Mouse (Mus musculus) layer of hippocampus, postnatal 36 days (tissue): ENCODE measurements around the gene Jkamp. TPM values are rescaled to one million over a fixed set of nuclear protein-coding genes. Genes with fewer than 3 reads are reported as not detected.
"Not testable (repeated sequence)": the region's sequence is repeated elsewhere in the genome, so short reads cannot be mapped to it uniquely, and the experiment has no call there.

Experiments
- DNase-seq, 2 experiments: peaks; one replicate each; pipeline ENCODE4 v3.0.0; 2022
- total RNA-seq, 2 experiments: library from RNA; stranded (reverse); gene quantifications; 2 replicates each; pipeline ENCODE4 v1.2.3; 2021

The Jkamp gene
- total RNA-seq: 10 to 100 TPM; 52.5 to 52.9 TPM

GRCm38 (mm10) chr12:72085329-72086165, at the start of gene Jkamp, which contains the start of gene L3hypdh:
Gene Jkamp, plus strand, starts transcription at chr12:72085589.
Gene L3hypdh, minus strand, starts transcription at chr12:72085439.
- peak; percentile 97 to 98 for DNase-seq

- no peak for DNase-seq
Measured at GRCm38 (mm10) chr12:72036097-72036661, 49.2 kb upstream of the Jkamp start.

- no peak for DNase-seq
Measured at GRCm38 (mm10) chr12:72037049-72037448, 48.3 kb upstream of the Jkamp start.

GRCm38 (mm10) chr12:72038866-72039265, 46.5 kb upstream of the Jkamp start:
- DNase-seq: no peak

- no peak for DNase-seq
Measured at GRCm38 (mm10) chr12:72039501-72039900, 45.9 kb upstream of the Jkamp start.

- DNase-seq: no peak
Measured at GRCm38 (mm10) chr12:72041238-72041637, 44.2 kb upstream of the Jkamp start.

GRCm38 (mm10) chr12:72047513-72047912, 37.9 kb upstream of the Jkamp start:
- DNase-seq: no peak

GRCm38 (mm10) chr12:72050156-72050555, 35.2 kb upstream of the Jkamp start:
- DNase-seq: not testable (repeated sequence)

GRCm38 (mm10) chr12:72050821-72051220, 34.6 kb upstream of the Jkamp start:
- DNase-seq: no peak

GRCm38 (mm10) chr12:72052571-72052970, 32.8 kb upstream of the Jkamp start:
- no peak for DNase-seq

GRCm38 (mm10) chr12:72053303-72053702, 32.1 kb upstream of the Jkamp start:
- DNase-seq: peak in 1 of 2 experiments; percentile 10

GRCm38 (mm10) chr12:72053851-72054250, 31.5 kb upstream of the Jkamp start:
- no peak for DNase-seq

- DNase-seq: no peak
Measured at GRCm38 (mm10) chr12:72057780-72058179, 27.6 kb upstream of the Jkamp start.

GRCm38 (mm10) chr12:72069626-72070326, 15.6 kb upstream of the Jkamp start:
- DNase-seq: no peak

- DNase-seq: peak; percentile 87 to 88
Measured at GRCm38 (mm10) chr12:72070327-72071269, 14.8 kb upstream of the Jkamp start, which contains the start of gene Gpr135. Gene Gpr135, minus strand, starts transcription at chr12:72071125.

- DNase-seq: no peak
Measured at GRCm38 (mm10) chr12:72078248-72078647, 7.1 kb upstream of the Jkamp start.

GRCm38 (mm10) chr12:72081961-72082360, 3.4 kb upstream of the Jkamp start:
- DNase-seq: no peak

- no peak for DNase-seq
Measured at GRCm38 (mm10) chr12:72082370-72082769, 3.0 kb upstream of the Jkamp start.

- no peak for DNase-seq
Measured at GRCm38 (mm10) chr12:72083265-72083664, 2.1 kb upstream of the Jkamp start.

GRCm38 (mm10) chr12:72084261-72085023, 947 bp upstream of the Jkamp start:
- DNase-seq: peak in 1 of 2 experiments; percentile 37

GRCm38 (mm10) chr12:72085024-72085328, 413 bp upstream of the Jkamp start:
- no peak for DNase-seq
